Mouse (Mus musculus): ENCODE results near the gene Casd1.
"Not testable (repeated sequence)": the region's sequence is repeated elsewhere in the genome, so short reads cannot be mapped to it uniquely, and the experiment has no call there.

Gene Casd1

GRCm38 (mm10) chr6:4617911-4618310 is 17.3 kb downstream of the Casd1 start:
- no peak for DNase-seq

DNA sequence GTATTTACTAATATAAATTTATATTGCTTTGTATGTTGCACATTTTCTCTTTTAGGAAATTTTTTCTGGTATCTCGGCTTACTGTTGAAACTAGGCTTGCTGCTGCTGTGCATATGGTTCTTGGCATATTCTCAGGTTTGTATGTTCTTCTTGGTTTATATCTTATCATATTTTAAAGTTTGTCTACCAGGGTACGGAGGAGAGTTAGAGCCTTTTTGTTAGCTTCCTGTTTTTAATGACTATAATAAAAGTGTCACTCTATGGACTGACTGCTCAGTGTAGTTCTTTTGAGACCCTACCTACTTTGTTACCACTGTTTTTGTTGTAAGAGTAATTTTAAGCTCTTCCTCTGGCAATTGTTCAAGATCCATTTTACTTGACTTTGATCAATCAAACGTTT is 30.8 kb downstream of the Casd1 start:
- DNase-seq: no peak

DNA sequence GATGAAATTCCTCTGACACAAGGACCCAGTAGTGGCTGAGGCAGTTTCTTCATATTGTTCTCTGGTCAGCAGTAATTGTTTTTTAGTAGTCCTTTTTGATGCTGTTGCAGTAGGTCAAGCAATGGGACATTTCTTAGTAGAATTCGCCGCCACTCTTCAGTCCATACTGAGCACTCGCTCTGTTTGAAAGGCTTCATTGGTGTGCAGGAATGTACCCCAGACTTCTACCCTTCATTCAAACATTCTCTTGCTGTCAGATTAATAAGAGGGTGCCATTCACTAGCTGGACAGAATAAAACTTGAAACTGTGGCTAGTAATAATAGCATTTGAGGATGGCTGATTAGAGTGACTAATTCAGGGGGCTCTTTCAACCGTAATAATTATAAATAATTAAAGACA is 32.5 kb downstream of the Casd1 start:
- DNase-seq: no peak

DNA sequence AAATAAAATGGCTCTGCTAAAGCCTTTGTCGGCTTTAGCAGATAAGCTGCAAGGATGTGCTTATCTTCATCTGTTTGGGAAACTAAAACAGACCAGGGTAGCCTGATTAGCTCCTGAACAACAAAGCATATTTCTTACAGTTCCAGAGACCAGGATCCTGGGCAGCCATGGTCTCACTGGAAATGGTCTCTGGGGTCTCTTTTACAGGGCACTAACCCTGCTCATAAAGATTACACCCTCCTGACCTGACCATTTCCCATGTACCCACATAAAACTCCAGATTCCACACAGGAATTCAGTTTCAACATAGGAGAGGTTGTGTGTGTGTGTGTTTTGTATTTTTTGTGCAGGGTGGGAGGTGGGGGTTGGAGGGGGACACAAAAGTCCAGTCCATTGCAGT is 34.2 kb downstream of the Casd1 start:
- DNase-seq: no peak

DNA sequence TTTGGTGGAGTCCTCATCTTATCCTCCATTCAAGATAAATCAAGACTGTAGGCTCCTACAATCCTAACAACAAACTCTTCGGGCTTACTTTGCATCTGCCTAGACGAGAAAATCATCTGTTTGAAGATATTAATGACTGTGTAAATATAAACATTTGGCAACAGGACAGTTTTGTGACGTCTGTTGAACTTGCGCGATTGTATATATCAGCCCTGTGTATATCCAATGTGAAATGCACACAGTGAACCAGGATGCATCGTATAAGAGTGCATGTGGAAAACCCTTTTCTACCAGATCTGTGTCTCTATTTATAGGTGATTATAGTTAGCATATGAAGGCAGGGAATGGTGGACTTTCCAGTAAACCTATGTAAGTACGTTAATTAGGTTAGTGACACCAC is 41.4 kb downstream of the Casd1 start:
- DNase-seq: no peak

- DNase-seq: no peak
Measured at GRCm38 (mm10) chr6:4647351-4647750, 46.7 kb downstream of the Casd1 start.

DNA sequence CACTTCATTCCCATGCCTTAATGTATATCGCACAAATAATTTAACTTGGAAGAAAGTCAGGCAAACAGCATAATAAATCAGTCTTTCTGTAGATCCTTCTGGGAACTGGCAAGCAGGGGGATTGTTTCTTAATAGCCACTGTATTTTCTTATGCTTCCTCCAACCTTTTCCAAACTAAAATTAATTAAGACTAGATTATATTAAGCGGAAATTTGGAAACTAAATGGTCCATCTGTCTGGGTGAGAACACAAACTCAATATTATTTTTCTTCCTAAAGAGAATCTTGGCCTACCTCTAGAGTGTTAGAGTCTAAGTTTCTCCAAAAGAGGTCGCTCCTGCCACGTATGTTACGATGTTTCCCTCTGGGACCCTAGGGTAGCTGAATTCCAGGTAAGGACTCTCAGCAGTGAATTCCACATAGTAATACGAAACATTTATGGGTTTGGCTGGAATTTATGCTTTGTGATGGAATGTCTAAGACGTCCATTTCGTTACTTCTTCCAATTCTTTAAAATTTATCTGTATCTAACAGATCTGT is 52.0 kb downstream of the Casd1 start:
- no peak for DNase-seq

DNA sequence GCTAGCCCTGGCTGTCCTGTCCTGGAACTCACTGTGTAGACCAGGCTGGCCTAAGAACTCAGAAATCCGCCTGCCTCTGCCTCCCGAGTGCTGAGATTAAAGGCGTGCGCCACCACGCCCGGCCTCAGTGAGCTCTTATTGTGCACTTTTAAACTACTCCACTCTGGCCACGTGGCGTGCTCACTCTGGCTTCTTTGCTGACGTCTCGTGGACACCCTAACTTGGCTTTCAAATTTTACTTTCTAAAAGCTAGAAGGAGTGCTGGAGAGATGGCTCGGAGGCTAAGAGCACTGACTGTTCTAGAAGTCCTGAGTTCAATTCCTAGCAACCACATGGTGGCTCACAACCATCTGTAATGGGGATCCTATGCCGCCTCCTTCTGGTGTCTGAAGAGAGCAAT is 53.1 kb downstream of the Casd1 start:
- DNase-seq: not testable (repeated sequence)

GRCm38 (mm10) chr6:4655466-4655865 is 54.8 kb downstream of the Casd1 start:
- DNase-seq: no peak

DNA sequence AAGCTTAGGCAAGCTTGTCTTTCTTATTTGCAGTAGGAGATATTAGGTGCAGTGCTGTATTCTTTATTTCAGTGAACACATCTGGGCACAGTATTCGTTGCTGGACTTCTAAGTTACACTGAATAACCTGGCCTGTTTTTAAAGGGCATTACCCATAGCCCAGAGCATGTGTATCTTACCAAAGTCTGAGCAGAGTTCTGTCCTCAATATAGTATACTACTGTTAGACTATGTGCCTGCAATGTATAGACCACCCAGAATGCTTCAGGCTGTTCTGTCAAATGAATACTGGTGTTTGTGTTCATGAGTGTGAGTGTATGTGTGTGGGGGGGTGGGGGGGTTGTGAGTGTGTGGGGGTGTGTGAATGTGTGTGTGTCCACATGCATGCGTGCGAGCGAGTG is 55.3 kb downstream of the Casd1 start:
- no peak for DNase-seq

GRCm38 (mm10) chr6:4658861-4659260 is 58.2 kb downstream of the Casd1 start:
- no peak for DNase-seq

- DNase-seq: no peak
Measured at GRCm38 (mm10) chr6:4663516-4663915, 62.9 kb downstream of the Casd1 start.

DNA sequence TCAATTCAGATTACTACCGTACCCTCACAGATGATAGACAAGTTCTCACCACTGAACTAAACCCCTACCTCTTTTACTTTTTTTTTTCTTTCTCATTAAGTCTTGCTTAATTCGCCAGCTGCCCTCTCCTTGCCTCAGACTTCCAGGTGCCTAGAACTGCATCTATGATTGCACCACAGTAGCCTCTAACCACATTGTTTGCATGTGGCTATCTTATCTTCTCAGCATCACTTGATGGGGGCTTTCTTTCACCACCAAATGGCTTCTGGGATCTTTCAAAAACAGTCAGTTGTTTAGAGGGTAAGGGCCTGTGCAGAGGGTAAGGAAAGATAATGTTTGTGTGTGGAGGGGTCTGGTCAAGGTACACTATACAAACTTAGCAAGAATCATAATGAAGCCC is 63.7 kb downstream of the Casd1 start:
- DNase-seq: no peak

DNA sequence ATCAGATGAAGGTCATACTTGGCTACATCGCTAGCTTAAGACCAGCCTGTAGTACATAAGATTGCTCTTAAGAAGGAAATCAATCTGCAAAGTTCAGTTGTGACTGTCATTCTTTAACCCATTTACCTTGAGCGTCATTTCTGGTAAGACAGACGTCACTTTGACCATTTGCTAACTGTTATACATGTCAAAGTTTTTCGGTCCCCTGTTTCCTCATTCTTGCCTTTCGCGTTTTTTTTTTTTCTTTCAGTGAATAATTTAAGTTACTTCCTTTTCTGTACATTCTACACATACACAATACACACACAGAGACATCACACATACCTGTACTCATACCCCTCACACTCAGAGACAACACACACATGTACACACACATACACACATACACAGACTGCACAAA is 64.5 kb downstream of the Casd1 start:
- no peak for DNase-seq

GRCm38 (mm10) chr6:4677356-4677761 is 76.7 kb downstream of the Casd1 start:
- no peak for DNase-seq

GRCm38 (mm10) chr6:4679981-4680380 is 79.3 kb downstream of the Casd1 start:
- DNase-seq: no peak

DNA sequence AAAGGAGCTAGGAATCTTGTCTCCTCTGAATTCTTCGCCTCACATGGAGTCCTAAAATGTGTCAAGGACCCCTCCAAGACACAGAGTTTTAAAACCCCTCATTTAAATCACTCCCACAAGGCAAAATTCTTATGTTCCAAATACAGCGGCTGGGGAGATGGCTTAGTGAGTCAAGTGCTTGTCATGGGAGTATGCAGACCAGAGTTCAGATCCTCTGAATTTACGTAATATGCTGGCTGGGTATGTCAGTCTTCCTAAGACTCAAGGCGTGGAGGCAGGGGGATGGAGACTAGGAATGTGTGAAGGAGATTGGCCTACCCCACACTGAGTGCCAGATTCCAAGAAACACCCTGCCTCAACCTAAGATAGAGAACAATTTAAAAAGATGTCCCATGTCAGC is 79.9 kb downstream of the Casd1 start:
- no peak for DNase-seq

DNA sequence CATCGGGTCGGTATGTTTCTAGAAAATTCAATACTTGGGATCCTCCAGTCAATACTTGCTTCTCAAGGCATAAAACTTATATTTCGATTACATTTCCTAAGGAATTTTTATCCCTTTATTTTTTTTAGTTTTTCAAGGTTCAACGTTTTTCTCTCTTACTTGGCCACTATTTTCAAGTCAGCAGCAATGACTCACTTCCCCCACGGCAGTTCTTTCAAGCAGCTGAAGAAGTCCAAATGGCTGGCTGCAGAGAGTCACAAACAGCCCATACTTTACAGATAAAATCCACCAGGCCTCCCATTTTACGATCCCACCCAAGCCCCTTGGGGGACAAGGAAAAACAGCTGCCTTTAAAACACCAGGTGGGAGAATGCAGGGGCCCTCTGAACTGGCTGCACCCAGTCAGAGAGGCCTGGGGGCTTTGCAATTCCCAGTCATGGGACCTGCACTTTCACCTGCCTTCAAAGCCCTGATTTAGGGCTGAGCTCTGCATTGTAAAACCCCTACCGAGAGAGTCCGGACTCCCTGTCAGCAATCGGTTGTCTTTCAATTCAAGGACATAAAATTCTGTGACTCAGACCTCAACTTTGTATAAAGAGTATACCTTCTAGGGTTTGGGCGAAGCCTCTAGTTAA is 84.2 kb downstream of the Casd1 start:
- no peak for DNase-seq

GRCm38 (mm10) chr6:4690438-4690837 is 89.8 kb downstream of the Casd1 start:
- no peak for DNase-seq
